Mouse (Mus musculus): Measurements from ENCODE around the gene 1700014D04Rik. TPM values are rescaled to one million over a fixed set of nuclear protein-coding genes. Genes with fewer than 3 reads are reported as not detected.

Gene 1700014D04Rik
- polyA plus RNA-seq, 1 experiment from 2014 or later = not detected

GRCm38 (mm10) chr13:59699131-59699530 lies 47.4 kb downstream of the 1700014D04Rik start:
- Histone ChIP-seq H3K36me3 (no peaks in the 10 kb centered on the region), H3K9me3 (no peaks in the 10 kb centered on the region), H3K4me3 (no peak overlapping the region), H3K4me1 (peaks cover 7% of the 10 kb centered on the region), H3K27ac (no peak overlapping the region), H3K27me3 (ENCODE audit: insufficient read depth, poor library complexity, severe bottlenecking) (peaks cover 17% of the 10 kb centered on the region; the same call in 1 of the 2 replicates)
- DNase-seq (ENCODE audit: low spot score) = no peak
- WGBS = 87% methylated on average over 8 of the region's 8 CpGs

GRCm38 (mm10) chr13:59695781-59696180 lies 50.8 kb downstream of the 1700014D04Rik start:
- Histone ChIP-seq H3K27me3 (ENCODE audit: insufficient read depth, poor library complexity, severe bottlenecking) (no peaks in the 10 kb centered on the region), H3K9me3 (no peaks in the 10 kb centered on the region), H3K27ac (no peak overlapping the region), H3K36me3 (no peaks in the 10 kb centered on the region), H3K4me3 (no peak overlapping the region), H3K4me1 (no peaks in the 10 kb centered on the region)
- WGBS = 89% methylated on average over 7 of the region's 7 CpGs
- no peak for DNase-seq (ENCODE audit: low spot score)

GRCm38 (mm10) chr13:59694008-59694407 lies 52.5 kb downstream of the 1700014D04Rik start, which contains the start of gene 4921517D22Rik:
TSS of gene 4921517D22Rik (minus strand) at chr13:59694108.
- 80% methylated on average over 3 of the region's 3 CpGs for WGBS
- Histone ChIP-seq H3K27ac (no peak within 1 kb of the TSS), H3K4me3 (no peak within 1 kb of the TSS), H3K36me3 (no peaks in the 10 kb centered on the region), H3K4me1 (no peaks in the 10 kb centered on the region), H3K9me3 (no peaks in the 10 kb centered on the region), H3K27me3 (ENCODE audit: insufficient read depth, poor library complexity, severe bottlenecking) (no peaks in the 10 kb centered on the region)
- DNase-seq (ENCODE audit: low spot score) = no peak

- 79% methylated on average over 10 of the region's 10 CpGs for WGBS
- no peaks in the 10 kb centered on the region for H3K27me3 ChIP-seq (ENCODE audit: insufficient read depth, poor library complexity, severe bottlenecking)
Measured at GRCm38 (mm10) chr13:59691478-59691877, 55.1 kb downstream of the 1700014D04Rik start.

More at GRCm38 (mm10) chr13:59691478-59691877, 55.1 kb downstream of the 1700014D04Rik start:
- Histone ChIP-seq H3K4me1 (no peaks in the 10 kb centered on the region), H3K36me3 (no peaks in the 10 kb centered on the region), H3K9me3 (no peaks in the 10 kb centered on the region), H3K4me3 (no peak overlapping the region), H3K27ac (no peak overlapping the region)
- DNase-seq (ENCODE audit: low spot score) = no peak

Other genes with a start within 250 kb of the 1700014D04Rik start
- 8.8 and 14.4 TPM in 2 replicates for gene Agtpbp1, start 161.5 kb downstream of the 1700014D04Rik start, polyA plus RNA-seq (2016; fragmentation: Nextera tagmentation; extraction: Ambion mirVana)
- 78.9 and 92.6 TPM in 2 replicates for gene Naa35, start 161.5 kb downstream of the 1700014D04Rik start, polyA plus RNA-seq (2016; fragmentation: Nextera tagmentation; extraction: Ambion mirVana)
- gene Golm1, start 70.9 kb downstream of the 1700014D04Rik start, polyA plus RNA-seq (2016; fragmentation: Nextera tagmentation; extraction: Ambion mirVana) = 72.4 and 74.5 TPM in 2 replicates
- not detected in 2 replicates for gene 4921517D22Rik, start 52.6 kb downstream of the 1700014D04Rik start, polyA plus RNA-seq (2016; fragmentation: Nextera tagmentation; extraction: Ambion mirVana)
- 0.02 and 0.05 TPM in 2 replicates for gene Spata31d1a, start 36.4 kb downstream of the 1700014D04Rik start, polyA plus RNA-seq (2016; fragmentation: Nextera tagmentation; extraction: Ambion mirVana)
- gene Spata31d1b, start 34.5 kb downstream of the 1700014D04Rik start, polyA plus RNA-seq (2016; fragmentation: Nextera tagmentation; extraction: Ambion mirVana) = not detected in 2 replicates
- not detected in 2 replicates for gene Spata31d1d, start 15.0 kb downstream of the 1700014D04Rik start, polyA plus RNA-seq (2016; fragmentation: Nextera tagmentation; extraction: Ambion mirVana)
- 128 and 154 TPM in 2 replicates for gene Isca1, start 23.1 kb upstream of the 1700014D04Rik start, polyA plus RNA-seq (2016; fragmentation: Nextera tagmentation; extraction: Ambion mirVana)
- not detected in 2 replicates for gene Gm49354, start 35.5 kb upstream of the 1700014D04Rik start, polyA plus RNA-seq (2016; fragmentation: Nextera tagmentation; extraction: Ambion mirVana)
- 37.2 and 39.6 TPM in 2 replicates for gene Tut7, start 76.4 kb upstream of the 1700014D04Rik start, polyA plus RNA-seq (2016; fragmentation: Nextera tagmentation; extraction: Ambion mirVana)

Measured in heart, embryonic 10.5 days (tissue).